Mouse (Mus musculus): ENCODE results near the gene Kcnip4.

The Kcnip4 gene

GRCm38 (mm10) chr5:48890216-48890615, 634.5 kb downstream of the Kcnip4 start:
- no peak for DNase-seq (ENCODE audit: low spot score in 2 of 2)

- peak in 1 of 2 experiments; percentile 21 for DNase-seq (ENCODE audit: low spot score in 2 of 2)
Measured at GRCm38 (mm10) chr5:48889395-48890194, 635.1 kb downstream of the Kcnip4 start.

- no peak for DNase-seq (ENCODE audit: low spot score in 2 of 2)
Measured at GRCm38 (mm10) chr5:48878081-48878480, 646.6 kb downstream of the Kcnip4 start.

DNA sequence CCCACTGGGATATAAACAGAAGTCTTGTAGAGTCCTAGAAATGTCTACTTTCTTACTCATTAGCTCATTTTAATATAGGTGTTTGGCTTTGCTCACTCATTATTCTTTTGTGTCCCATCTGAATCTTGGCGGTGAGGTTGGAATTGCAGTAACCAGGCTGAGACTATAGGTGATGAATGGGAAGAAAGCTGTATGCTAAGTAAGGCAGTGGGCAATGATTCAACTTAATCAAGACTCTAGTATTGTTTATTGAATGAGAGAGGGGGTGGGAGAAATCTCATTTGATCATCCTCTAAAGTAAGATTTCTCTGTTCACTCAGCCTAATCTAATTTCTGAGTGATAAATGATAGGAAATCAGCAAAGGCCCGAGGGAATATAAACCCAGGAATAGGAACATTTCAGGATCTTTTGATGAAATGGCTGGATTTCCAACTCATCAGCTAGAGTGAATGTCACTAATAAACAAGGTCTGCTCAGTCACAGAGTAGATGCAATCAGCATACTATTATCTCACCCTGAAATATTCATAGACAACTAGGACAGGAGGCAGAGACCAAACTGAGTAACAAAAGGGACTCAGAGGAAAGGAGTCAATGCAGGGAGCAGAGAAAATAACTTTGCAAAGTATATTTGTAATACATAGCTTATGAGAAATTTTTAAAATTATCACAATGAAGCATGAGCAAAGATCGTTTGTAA, 660.3 kb downstream of the Kcnip4 start:
- DNase-seq (ENCODE audit: low spot score in 2 of 2) = no peak

GRCm38 (mm10) chr5:48840971-48841370, 683.7 kb downstream of the Kcnip4 start:
- DNase-seq (ENCODE audit: low spot score in 2 of 2) = no peak

DNA sequence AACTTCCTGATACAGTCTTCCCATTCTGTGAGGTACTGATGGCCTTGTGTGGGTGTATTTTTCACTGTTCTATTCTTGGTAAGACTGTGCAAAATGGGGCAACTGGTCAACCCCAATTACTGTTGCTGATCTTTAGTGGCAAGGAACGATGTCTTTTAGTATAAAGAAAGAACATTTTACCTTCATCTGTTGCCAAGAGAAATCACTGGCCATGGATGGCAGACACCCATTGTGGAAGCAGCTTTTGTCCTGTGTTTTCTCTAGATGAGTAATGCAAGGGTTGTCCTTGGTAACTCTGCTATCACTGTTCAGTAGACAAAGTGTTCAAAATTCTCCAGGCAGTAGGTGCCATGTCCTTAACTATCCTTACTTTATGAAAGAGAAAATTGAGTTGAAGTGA, 729.2 kb downstream of the Kcnip4 start:
- DNase-seq (ENCODE audit: low spot score in 2 of 2) = no peak

DNA sequence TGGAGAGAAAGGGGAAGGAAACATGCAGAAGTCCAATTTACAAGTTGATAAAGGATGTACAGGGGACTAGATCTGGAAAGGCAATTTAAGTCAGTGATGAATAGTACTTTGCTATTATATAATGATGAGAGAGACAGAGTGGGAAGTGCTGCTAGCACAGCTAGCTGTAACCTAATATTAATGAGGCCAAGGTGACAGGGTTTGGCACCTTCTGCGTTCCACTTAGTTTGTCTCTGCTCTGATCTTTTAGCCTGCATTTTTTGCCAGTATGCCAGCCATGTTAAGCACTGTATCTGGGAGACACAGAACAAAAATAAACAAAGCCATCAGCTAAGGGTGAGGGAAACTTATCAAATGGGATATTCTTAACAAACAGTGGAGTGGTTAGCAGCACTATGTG, 745.3 kb downstream of the Kcnip4 start:
- DNase-seq (ENCODE audit: low spot score in 2 of 2) = no peak

DNA sequence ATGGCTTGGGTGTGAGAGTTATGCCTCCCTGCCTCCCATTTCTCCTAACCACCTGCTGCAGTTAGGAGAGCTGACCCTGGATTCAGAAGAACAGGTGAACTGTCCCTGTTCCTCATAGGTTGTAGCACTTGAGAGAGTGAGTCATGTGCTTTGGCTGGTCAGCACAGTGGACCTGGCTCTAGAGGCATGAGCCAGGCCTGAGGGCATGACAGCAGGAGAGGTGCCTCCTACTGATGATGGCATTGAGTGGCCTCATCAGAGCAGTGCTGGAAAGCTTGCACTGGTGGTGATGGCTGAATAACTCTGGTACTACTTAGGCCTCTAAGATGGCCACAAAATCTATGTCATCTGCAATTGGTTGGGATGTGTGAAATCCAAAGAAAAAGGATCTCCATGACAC, 776.1 kb downstream of the Kcnip4 start:
- no peak for DNase-seq (ENCODE audit: low spot score in 2 of 2)

DNA sequence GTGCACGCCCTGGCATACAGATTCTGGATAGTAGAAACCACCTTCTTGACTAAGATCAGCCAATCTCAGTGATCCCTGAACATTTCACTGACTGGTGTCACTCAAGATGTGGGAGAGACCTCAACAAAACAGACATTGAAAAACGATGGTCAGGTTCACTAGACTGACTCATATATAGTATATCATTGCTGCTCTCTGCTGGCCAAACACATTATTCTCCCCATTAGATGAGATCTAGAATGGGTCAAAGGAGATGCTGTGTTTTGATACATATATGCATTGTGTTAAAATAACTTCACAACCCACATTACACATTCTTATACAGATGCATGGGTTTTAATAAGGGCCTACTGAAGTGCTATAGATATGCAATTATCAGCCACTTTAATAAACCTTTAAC, 787.1 kb downstream of the Kcnip4 start:
- DNase-seq (ENCODE audit: low spot score in 2 of 2) = no peak

- no peak for DNase-seq (ENCODE audit: low spot score in 2 of 2)
Measured at GRCm38 (mm10) chr5:48718166-48718565, 806.5 kb downstream of the Kcnip4 start.

DNA sequence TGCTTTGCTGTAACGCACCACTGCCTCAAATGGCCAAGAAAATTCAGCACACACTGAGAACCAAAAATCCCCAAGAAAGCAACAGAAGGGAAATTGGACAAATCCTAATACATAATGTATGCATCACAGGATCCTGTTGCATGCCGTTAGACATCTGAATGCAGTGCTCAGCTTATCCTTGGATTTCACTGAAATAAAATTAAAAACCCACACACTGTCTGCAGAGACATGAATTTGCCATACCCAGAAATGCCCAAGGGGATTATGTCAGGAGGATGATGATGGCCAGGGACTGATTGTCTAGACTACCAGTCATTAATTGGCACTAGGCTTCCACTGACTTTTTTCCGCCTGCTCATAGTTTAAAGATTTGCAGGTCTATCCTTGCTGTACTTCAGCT, 818.7 kb downstream of the Kcnip4 start:
- no peak for DNase-seq (ENCODE audit: low spot score in 2 of 2)

- no peak for DNase-seq (ENCODE audit: low spot score in 2 of 2)
Measured at GRCm38 (mm10) chr5:48687068-48687467, 837.6 kb downstream of the Kcnip4 start.

- no peak for DNase-seq (ENCODE audit: low spot score in 2 of 2)
Measured at GRCm38 (mm10) chr5:48679733-48680595, 844.7 kb downstream of the Kcnip4 start.

GRCm38 (mm10) chr5:48662504-48662903, 862.2 kb downstream of the Kcnip4 start:
- no peak for DNase-seq (ENCODE audit: low spot score in 2 of 2)

DNA sequence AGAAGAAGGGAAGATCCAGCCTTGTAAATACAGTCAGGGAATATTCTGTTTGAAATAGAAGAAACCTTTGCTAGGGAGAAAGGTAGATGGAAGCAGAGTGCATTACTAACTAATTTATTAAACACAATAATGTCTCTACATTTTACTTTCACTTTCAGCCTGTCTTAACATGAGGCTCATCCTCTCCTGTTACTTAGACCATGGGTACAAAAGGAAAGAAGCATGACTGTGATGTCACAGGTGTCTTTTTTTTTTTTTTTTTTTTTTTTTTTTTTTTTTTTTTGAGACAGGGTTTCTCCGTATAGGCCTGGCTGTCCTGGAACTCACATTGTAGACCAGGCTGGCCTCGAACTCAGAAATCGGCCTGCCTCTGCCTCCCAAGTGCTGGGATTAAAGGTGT, 864.7 kb downstream of the Kcnip4 start:
- DNase-seq (ENCODE audit: low spot score in 2 of 2) = no peak

DNA sequence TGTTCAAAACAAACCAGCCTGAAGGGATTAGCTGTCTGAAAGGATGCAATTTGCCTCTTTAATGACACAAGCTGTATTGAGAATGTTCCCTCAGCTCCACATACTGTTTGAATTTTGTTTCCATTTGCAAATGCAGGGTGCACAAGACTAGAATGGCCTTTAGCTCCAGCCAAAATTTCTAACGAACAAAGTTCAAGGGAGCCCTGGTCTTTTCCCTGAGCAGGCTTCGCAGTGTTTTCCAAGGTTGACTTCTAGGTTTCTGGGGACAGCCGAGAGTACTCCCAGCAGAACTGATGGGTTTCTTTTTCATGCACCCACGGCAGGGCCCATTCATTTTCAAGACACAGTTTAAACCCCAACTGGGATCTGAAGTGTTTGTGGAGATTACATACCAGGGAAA, 874.2 kb downstream of the Kcnip4 start:
- DNase-seq (ENCODE audit: low spot score in 2 of 2) = no peak

- DNase-seq (ENCODE audit: low spot score in 2 of 2) = no peak
Measured at GRCm38 (mm10) chr5:48636675-48637074, 888.0 kb downstream of the Kcnip4 start.

GRCm38 (mm10) chr5:48633631-48634030, 891.1 kb downstream of the Kcnip4 start:
- DNase-seq (ENCODE audit: low spot score in 2 of 2) = no peak

DNA sequence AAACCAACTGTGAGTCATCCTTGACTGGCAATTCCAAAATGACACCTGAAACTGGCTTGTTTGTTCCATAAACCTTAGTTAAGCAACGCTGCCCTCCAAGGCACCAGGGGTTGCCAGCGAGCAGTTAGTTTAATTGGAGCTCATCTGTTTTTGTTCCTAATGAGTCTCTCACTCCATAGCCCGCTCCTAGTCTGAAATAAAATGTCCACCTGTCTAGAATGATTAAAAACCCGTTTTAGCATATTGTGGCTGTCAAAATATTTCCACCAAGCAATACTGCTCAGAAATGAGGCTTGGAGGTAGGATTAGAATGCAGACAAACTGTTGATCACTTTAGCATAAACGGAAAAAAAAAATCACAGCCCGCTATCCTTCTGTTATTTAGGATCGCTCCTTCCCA, 901.3 kb downstream of the Kcnip4 start:
- DNase-seq (ENCODE audit: low spot score in 2 of 2) = no peak

DNA sequence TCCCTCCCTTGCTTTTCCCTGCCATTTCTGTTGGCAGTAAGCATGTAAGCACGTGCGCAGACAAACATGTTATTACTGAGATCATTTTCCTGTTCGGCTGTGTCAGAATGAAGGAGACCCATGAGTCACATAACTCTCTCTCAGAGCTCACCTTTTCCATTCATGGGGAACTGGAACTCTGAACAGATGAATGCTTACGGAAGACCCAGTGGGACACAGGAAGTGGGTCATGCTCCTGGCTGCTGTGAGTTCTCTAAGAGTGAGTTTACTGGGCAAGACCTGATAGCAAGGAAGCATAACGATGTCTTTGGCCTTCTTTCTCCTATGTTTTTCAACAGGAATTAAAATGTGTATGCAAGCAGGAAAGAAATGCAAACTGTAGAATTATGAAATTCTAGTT, 917.8 kb downstream of the Kcnip4 start:
- DNase-seq (ENCODE audit: low spot score in 2 of 2) = no peak

DNA sequence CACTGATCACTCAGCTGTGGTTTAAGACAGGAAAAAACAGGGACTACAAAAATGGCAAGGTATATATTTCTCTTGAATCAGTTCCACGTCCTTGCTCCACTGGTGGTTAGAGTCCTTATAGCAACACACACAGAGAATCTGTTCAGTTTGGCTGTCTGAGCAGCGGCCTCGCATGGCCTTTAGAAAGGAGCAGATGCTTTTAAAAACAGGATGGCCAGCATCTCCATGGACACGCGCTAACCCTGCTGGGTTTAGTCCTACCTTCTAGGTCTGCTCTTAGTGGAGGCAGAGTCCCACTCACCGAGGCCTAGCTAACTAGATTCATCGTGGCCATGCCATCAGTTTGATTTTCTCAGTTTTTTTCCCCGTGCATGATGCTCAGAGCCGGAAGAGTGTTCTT, 918.4 kb downstream of the Kcnip4 start:
- DNase-seq (ENCODE audit: low spot score in 2 of 2) = no peak

GRCm38 (mm10) chr5:48599481-48600040, 925.1 kb downstream of the Kcnip4 start:
- DNase-seq (ENCODE audit: low spot score in 2 of 2) = peak; percentile 23 to 44

All from cerebellum, postnatal 4 days (tissue).